Mouse (Mus musculus): ENCODE measurements around the gene 4930432M17Rik. TPM values are rescaled to one million over a fixed set of nuclear protein-coding genes. Genes with fewer than 3 reads are reported as not detected.

The 4930432M17Rik gene
- polyA plus RNA-seq, 1 experiment from 2014 or later = not detected

GRCm38 (mm10) chr3:121680187-121680586, 9.6 kb downstream of the 4930432M17Rik start:
- Histone ChIP-seq H3K9ac (replicated peaks; ENCODE audit: low read depth, low read length) (no peak overlapping the region), H3K27ac (ENCODE audit: low read length) (no peak overlapping the region), H3K4me3 (ENCODE audit: low read depth, low read length) (no peak overlapping the region), H3K4me1 (ENCODE audit: control insufficient read depth, insufficient read depth, low read length) (no peaks in the 10 kb centered on the region), H3K4me2 (replicated peaks; ENCODE audit: low read depth, low read length) (no peak overlapping the region), H3K36me3 (ENCODE audit: control insufficient read depth, insufficient read depth, low read length) (no peaks in the 10 kb centered on the region), H3K9me3 (ENCODE audit: control insufficient read depth, low read depth, low read length) (no peaks in the 10 kb centered on the region), H3K27me3 (ENCODE audit: control insufficient read depth, insufficient read depth, low read length) (no peaks in the 10 kb centered on the region)
- WGBS = 53% methylated on average over 3 of the region's 3 CpGs
- no peak for ATAC-seq (ENCODE audit: insufficient number of reproducible peaks, insufficient read depth, low FRiP score, low read depth)

DNA sequence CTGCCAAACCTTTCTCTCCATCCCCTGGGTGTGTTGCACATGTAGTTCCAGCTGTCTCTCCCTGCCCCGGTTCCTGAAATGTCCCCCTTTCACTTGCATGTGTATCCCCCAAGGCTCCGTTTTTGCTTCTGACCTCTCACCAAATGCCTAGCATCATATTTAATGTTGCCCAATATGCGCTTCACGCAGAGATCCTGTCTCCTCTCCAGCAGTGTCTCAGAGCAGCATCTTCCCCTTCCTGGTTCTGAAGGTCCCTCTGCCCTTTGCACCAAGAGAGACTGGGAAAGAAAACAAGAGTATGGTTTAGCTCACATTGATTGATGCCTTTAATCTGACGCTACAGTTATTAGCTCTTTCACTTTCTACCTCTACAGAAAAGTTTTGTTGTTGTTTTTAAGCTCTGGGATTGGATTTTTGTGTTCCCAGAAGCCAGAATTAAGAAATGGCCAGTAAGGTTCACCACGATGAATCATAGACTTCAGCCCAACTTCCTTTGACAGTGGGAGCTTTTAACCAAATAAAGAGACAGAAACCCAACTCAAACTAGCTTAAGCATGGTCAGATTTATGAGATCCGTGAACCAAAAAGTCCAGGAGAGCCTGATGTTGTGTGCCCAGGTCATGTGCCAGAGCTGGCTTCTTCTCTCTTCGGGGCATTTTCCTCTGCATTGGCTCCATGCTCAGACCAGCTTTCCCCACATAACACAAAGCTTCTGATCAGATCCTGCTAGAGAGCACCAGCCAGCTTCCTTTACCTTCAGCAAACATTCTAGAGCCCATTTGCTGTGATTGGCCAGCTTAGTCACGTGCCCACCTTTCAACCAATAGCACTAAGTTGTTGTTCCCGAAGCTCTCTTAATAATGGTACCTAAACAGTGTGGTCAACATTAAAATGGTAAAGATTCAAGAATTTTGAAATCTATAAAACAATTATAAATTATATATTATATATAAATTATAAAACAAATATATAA, 12.2 kb downstream of the 4930432M17Rik start:
- Histone ChIP-seq H3K27me3 (ENCODE audit: control insufficient read depth, insufficient read depth, low read length) (no peaks in the 10 kb centered on the region), H3K4me3 (ENCODE audit: low read depth, low read length) (no peak overlapping the region), H3K9ac (replicated peaks; ENCODE audit: low read depth, low read length) (no peak overlapping the region), H3K4me1 (ENCODE audit: control insufficient read depth, insufficient read depth, low read length) (no peaks in the 10 kb centered on the region), H3K4me2 (replicated peaks; ENCODE audit: low read depth, low read length) (no peak overlapping the region), H3K36me3 (ENCODE audit: control insufficient read depth, insufficient read depth, low read length) (no peaks in the 10 kb centered on the region), H3K27ac (ENCODE audit: low read length) (no peak overlapping the region), H3K9me3 (ENCODE audit: control insufficient read depth, low read depth, low read length) (no peaks in the 10 kb centered on the region)
- whole genome bisulfite sequencing = 73% methylated on average over 10 of the region's 10 CpGs
- no peak for ATAC-seq (ENCODE audit: insufficient number of reproducible peaks, insufficient read depth, low FRiP score, low read depth)

DNA sequence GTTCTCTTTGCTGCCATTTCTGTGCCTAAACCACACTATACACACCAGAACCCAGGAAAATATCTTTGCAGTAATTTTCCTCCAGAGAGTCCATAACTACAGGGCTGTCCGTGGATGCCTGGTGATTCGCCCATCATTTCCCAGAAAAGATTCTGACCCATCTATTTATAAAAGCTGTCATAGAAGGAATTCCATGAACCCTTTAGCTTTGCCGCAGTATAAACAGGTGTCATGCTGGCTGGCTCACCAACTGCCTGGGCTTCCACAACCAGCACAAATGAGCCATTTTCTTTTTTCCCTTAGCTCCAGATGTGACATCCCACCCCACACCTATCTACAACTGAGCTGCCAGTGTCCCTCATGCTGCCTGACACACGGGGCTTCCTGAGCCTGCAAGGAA, 14.0 kb downstream of the 4930432M17Rik start:
- Histone ChIP-seq H3K9me3 (ENCODE audit: control insufficient read depth, low read depth, low read length) (no peaks in the 10 kb centered on the region), H3K36me3 (ENCODE audit: control insufficient read depth, insufficient read depth, low read length) (no peaks in the 10 kb centered on the region), H3K4me1 (ENCODE audit: control insufficient read depth, insufficient read depth, low read length) (no peaks in the 10 kb centered on the region), H3K27me3 (ENCODE audit: control insufficient read depth, insufficient read depth, low read length) (no peaks in the 10 kb centered on the region), H3K4me3 (ENCODE audit: low read depth, low read length) (no peak overlapping the region), H3K27ac (ENCODE audit: low read length) (no peak overlapping the region), H3K4me2 (replicated peaks; ENCODE audit: low read depth, low read length) (no peak overlapping the region), H3K9ac (replicated peaks; ENCODE audit: low read depth, low read length) (no peak overlapping the region)
- ATAC-seq (ENCODE audit: insufficient number of reproducible peaks, insufficient read depth, low FRiP score, low read depth) = no peak
- 32% methylated on average over 4 of the region's 4 CpGs for WGBS

- no peaks in the 10 kb centered on the region for H3K27me3 ChIP-seq (ENCODE audit: control insufficient read depth, insufficient read depth, low read length)
- no peak for ATAC-seq (ENCODE audit: insufficient number of reproducible peaks, insufficient read depth, low FRiP score, low read depth)
- H3K9ac ChIP-seq (replicated peaks; ENCODE audit: low read depth, low read length) = no peak overlapping the region
- H3K36me3 ChIP-seq (ENCODE audit: control insufficient read depth, insufficient read depth, low read length) = no peaks in the 10 kb centered on the region
- WGBS = 61% methylated on average over 4 of the region's 4 CpGs
- H3K4me3 ChIP-seq (ENCODE audit: low read depth, low read length) = no peak overlapping the region
- no peak overlapping the region for H3K4me2 ChIP-seq (replicated peaks; ENCODE audit: low read depth, low read length)
- no peaks in the 10 kb centered on the region for H3K4me1 ChIP-seq (ENCODE audit: control insufficient read depth, insufficient read depth, low read length)
- no peak overlapping the region for H3K27ac ChIP-seq (ENCODE audit: low read length)
- H3K9me3 ChIP-seq (ENCODE audit: control insufficient read depth, low read depth, low read length) = no peaks in the 10 kb centered on the region
Measured at GRCm38 (mm10) chr3:121684963-121685362, 14.4 kb downstream of the 4930432M17Rik start.

DNA sequence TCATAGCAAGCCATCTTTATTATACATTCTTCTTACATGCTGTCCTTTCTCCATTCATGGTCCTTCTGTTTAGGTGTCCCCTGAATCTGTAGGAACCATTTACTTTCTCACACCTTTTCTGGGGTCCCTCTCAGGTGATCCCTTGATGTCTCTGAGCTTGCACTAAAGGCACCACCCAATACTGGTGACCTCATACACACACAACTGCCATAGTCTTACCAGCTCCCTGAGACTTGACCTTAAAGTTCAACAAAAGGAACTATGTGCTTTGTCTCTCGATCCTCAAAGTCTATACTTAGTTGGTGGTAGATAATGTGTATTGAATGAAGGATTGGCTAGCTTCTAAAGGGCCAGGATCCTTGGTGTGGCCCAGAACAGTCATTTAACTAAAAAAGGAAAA, 15.4 kb downstream of the 4930432M17Rik start:
- Histone ChIP-seq H3K36me3 (ENCODE audit: control insufficient read depth, insufficient read depth, low read length) (no peaks in the 10 kb centered on the region), H3K27me3 (ENCODE audit: control insufficient read depth, insufficient read depth, low read length) (no peaks in the 10 kb centered on the region), H3K4me3 (ENCODE audit: low read depth, low read length) (no peak overlapping the region), H3K9me3 (ENCODE audit: control insufficient read depth, low read depth, low read length) (no peaks in the 10 kb centered on the region), H3K4me1 (ENCODE audit: control insufficient read depth, insufficient read depth, low read length) (no peaks in the 10 kb centered on the region), H3K27ac (ENCODE audit: low read length) (no peak overlapping the region), H3K9ac (replicated peaks; ENCODE audit: low read depth, low read length) (no peak overlapping the region), H3K4me2 (replicated peaks; ENCODE audit: low read depth, low read length) (no peak overlapping the region)
- WGBS = 66% methylated on average over 1 of the region's 1 CpGs
- ATAC-seq (ENCODE audit: insufficient number of reproducible peaks, insufficient read depth, low FRiP score, low read depth) = no peak

GRCm38 (mm10) chr3:121686408-121686911, 15.9 kb downstream of the 4930432M17Rik start:
- Histone ChIP-seq H3K27ac (ENCODE audit: low read length) (no peak overlapping the region), H3K27me3 (ENCODE audit: control insufficient read depth, insufficient read depth, low read length) (no peaks in the 10 kb centered on the region), H3K4me1 (ENCODE audit: control insufficient read depth, insufficient read depth, low read length) (no peaks in the 10 kb centered on the region), H3K36me3 (ENCODE audit: control insufficient read depth, insufficient read depth, low read length) (no peaks in the 10 kb centered on the region), H3K4me3 (ENCODE audit: low read depth, low read length) (no peak overlapping the region), H3K9ac (replicated peaks; ENCODE audit: low read depth, low read length) (no peak overlapping the region), H3K4me2 (replicated peaks; ENCODE audit: low read depth, low read length) (no peak overlapping the region), H3K9me3 (ENCODE audit: control insufficient read depth, low read depth, low read length) (no peaks in the 10 kb centered on the region)
- 81% methylated on average over 4 of the region's 4 CpGs for WGBS
- ATAC-seq (ENCODE audit: insufficient number of reproducible peaks, insufficient read depth, low FRiP score, low read depth) = no peak

DNA sequence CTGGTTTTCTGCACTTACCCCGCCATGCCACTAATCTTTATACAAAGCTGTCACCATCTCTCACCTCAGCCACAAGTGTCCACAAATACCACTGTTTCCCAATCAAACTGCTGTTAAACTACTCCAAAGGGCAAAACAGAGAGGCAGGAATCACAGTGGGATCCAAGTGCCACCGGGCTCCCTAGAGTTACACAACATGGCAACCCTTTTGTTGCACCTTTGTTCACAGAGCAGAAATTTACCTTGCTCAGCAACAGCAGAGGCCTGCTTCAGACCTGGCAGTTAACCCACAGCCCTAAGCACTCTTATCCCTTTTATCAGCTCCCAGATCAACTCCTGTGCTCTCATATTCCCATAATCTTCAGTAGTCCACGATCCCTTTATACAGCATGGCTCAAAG, 17.2 kb downstream of the 4930432M17Rik start:
- Histone ChIP-seq H3K9me3 (ENCODE audit: control insufficient read depth, low read depth, low read length) (no peaks in the 10 kb centered on the region), H3K4me3 (ENCODE audit: low read depth, low read length) (no peak overlapping the region), H3K36me3 (ENCODE audit: control insufficient read depth, insufficient read depth, low read length) (no peaks in the 10 kb centered on the region), H3K4me1 (ENCODE audit: control insufficient read depth, insufficient read depth, low read length) (no peaks in the 10 kb centered on the region), H3K4me2 (replicated peaks; ENCODE audit: low read depth, low read length) (no peak overlapping the region), H3K27me3 (ENCODE audit: control insufficient read depth, insufficient read depth, low read length) (no peaks in the 10 kb centered on the region), H3K27ac (ENCODE audit: low read length) (no peak overlapping the region), H3K9ac (replicated peaks; ENCODE audit: low read depth, low read length) (no peak overlapping the region)
- ATAC-seq (ENCODE audit: insufficient number of reproducible peaks, insufficient read depth, low FRiP score, low read depth) = no peak
- 88% methylated on average over 3 of the region's 3 CpGs for WGBS

DNA sequence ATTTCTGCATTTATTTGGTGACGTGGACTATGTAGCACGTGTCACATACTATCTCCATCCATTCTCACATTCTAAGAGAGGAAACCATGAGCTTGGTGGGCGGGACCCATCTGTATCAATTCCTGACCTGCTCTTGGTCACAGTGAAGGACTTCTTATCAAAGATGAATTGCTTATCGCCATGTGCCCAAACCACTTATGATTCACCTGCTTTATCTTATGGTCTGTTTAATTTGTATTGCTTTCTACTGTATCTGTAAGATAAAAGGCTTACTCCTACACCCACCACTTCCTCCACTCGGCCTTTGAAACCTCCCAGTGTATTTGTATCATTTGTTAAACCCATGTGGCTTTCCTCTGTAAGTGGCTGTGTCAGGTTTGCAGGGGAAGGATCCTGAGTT, 18.5 kb downstream of the 4930432M17Rik start:
- no peak overlapping the region for H3K4me2 ChIP-seq (replicated peaks; ENCODE audit: low read depth, low read length)
- no peaks in the 10 kb centered on the region for H3K27me3 ChIP-seq (ENCODE audit: control insufficient read depth, insufficient read depth, low read length)
- H3K36me3 ChIP-seq (ENCODE audit: control insufficient read depth, insufficient read depth, low read length) = no peaks in the 10 kb centered on the region
- H3K4me1 ChIP-seq (ENCODE audit: control insufficient read depth, insufficient read depth, low read length) = no peaks in the 10 kb centered on the region
- no peaks in the 10 kb centered on the region for H3K9me3 ChIP-seq (ENCODE audit: control insufficient read depth, low read depth, low read length)
- no peak overlapping the region for H3K9ac ChIP-seq (replicated peaks; ENCODE audit: low read depth, low read length)
- H3K4me3 ChIP-seq (ENCODE audit: low read depth, low read length) = no peak overlapping the region
- WGBS = 71% methylated on average over 5 of the region's 5 CpGs
- ATAC-seq (ENCODE audit: insufficient number of reproducible peaks, insufficient read depth, low FRiP score, low read depth) = no peak
- H3K27ac ChIP-seq (ENCODE audit: low read length) = no peak overlapping the region

Data from stomach, embryonic 14.5 days (tissue).